Mouse (Mus musculus) limb, embryonic 12.5 days (tissue): ENCODE measurements around the gene Trp53rkb. TPM values are rescaled to one million over a fixed set of nuclear protein-coding genes. Genes with fewer than 3 reads are reported as not detected.
"Not testable (repeated sequence)": the region's sequence is repeated elsewhere in the genome, so short reads cannot be mapped to it uniquely, and the experiment has no call there.

Source experiments
- ATAC-seq: fragments of 200-750 bp; cut with Nextera tagmentation; 2 replicates; pipeline ENCODE4 v1.8.0; 2017; ENCODE audit warnings: low read depth, moderate TSS enrichment; ENCODE audit not compliant: insufficient number of reproducible peaks, insufficient read depth, low FRiP score, low TSS enrichment
- H3K27ac ChIP-seq: fragments of 300-500 bp; sonication (generic); 2 replicates; pipeline ENCODE4 v1.5.1; 2016; ENCODE audit warnings: mild to moderate bottlenecking, moderate library complexity
- H3K27me3 ChIP-seq: fragments of 300-500 bp; sonication (generic); 2 replicates; pipeline ENCODE4 v1.6.1; 2016; ENCODE audit warnings: mild to moderate bottlenecking, moderate library complexity
- H3K36me3 ChIP-seq: fragments of 300-500 bp; sonication (generic); 2 replicates; pipeline ENCODE4 v1.6.1; 2016; ENCODE audit warnings: mild to moderate bottlenecking, moderate library complexity
- H3K4me1 ChIP-seq: fragments of 300-500 bp; sonication (generic); replicated peaks from 2 replicates; pipeline ENCODE4 v1.6.1; 2016
- H3K4me2 ChIP-seq: fragments of 300-500 bp; sonication (generic); 2 replicates; pipeline ENCODE4 v1.6.1; 2016; ENCODE audit warnings: mild to moderate bottlenecking, moderate library complexity
- H3K4me3 ChIP-seq: fragments of 300-500 bp; sonication (generic); replicated peaks from 2 replicates; pipeline ENCODE4 v1.5.1; 2016; ENCODE audit warnings: mild to moderate bottlenecking
- H3K9ac ChIP-seq: fragments of 300-500 bp; sonication (generic); replicated peaks from 2 replicates; pipeline ENCODE4 v1.6.1; 2016; ENCODE audit warnings: mild to moderate bottlenecking, moderate library complexity
- H3K9me3 ChIP-seq: fragments of 300-500 bp; sonication (generic); 2 replicates; pipeline ENCODE4 v1.6.1; 2016; ENCODE audit warnings: mild to moderate bottlenecking, moderate library complexity
- WGBS: fragments of 180-500 bp; shearing (Covaris S2); methylation state at CpG from one replicate; pipeline ENCODE4 v1.1.7; 2016; 5-methylcytosine and 5-hydroxymethylcytosine counted together
- polyA plus RNA-seq: library from polyadenylated mRNA; unstranded; fragments of >200 nt; fragmentation: Nextera tagmentation; extraction: Ambion mirVana; gene quantifications from 2 replicates; pipeline ENCODE4 v1.2.1, GENCODE M21; 2016

Trp53rkb gene
- polyA plus RNA-seq, result 8.8 and 14.2 TPM in 2 replicates

- WGBS, result 85% methylated on average over 5 of the region's 5 CpGs
- H3K9ac ChIP-seq, result peak within 1 kb of the TSS; percentile 85
- peak within 1 kb of the TSS; percentile 75 for H3K4me2 ChIP-seq
- ATAC-seq, result no peak
- H3K27ac ChIP-seq, result peak within 1 kb of the TSS; percentile 76
- no peaks in the 10 kb centered on the region for H3K27me3 ChIP-seq
- peaks cover 6% of the 10 kb centered on the region for H3K4me1 ChIP-seq
- peaks cover 17% of the 10 kb centered on the region for H3K36me3 ChIP-seq
- peak within 1 kb of the TSS; percentile 83 for H3K4me3 ChIP-seq
- H3K9me3 ChIP-seq, result no peaks in the 10 kb centered on the region
Observed at GRCm38 (mm10) chr2:166792355-166792754, at the start of gene Trp53rkb. Gene Trp53rkb (plus strand): TSS chr2:166792531.

- 47% methylated on average over 4 of the region's 4 CpGs for WGBS
- Histone ChIP-seq H3K9me3 (no peaks in the 10 kb centered on the region), H3K27ac (0 out of 2 replicates have a peak overlapping the region, but pooled peaks have one; percentile 42), H3K36me3 (no peaks in the 10 kb centered on the region), H3K27me3 (no peaks in the 10 kb centered on the region), H3K9ac (no peak overlapping the region), H3K4me3 (no peak overlapping the region), H3K4me2 (no peak overlapping the region), H3K4me1 (peaks cover 4% of the 10 kb centered on the region; the same call in 1 of the 2 replicates)
- ATAC-seq, result no peak
Observed at GRCm38 (mm10) chr2:166743504-166743903, 48.8 kb upstream of the Trp53rkb start.

DNA sequence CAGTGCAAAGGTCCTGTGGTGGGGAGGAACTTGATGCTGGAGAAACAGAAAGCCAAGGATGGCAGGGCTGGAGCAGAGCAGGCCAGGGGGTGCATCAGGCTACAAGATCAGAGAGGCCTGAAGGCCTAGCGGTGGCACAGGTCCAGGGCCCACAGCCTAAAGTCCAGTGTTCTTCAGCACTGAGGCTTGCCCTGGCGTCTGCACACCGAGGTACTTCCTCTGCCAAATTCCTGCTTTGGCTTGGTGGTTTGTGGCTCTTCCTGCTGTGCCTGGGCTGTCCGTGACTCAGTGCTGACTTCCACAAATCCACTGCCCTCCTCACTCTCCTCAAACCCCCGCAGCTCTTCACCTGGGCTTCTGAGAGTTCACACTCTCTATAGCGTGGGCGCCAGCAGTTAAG is 47.9 kb upstream of the Trp53rkb start:
- H3K9me3 ChIP-seq, result no peaks in the 10 kb centered on the region
- no peaks in the 10 kb centered on the region for H3K27me3 ChIP-seq
- H3K4me3 ChIP-seq, result no peak overlapping the region
- no peak overlapping the region for H3K27ac ChIP-seq
- H3K36me3 ChIP-seq, result no peaks in the 10 kb centered on the region
- ATAC-seq, result no peak
- 82% methylated on average over 7 of the region's 7 CpGs for WGBS
- H3K4me1 ChIP-seq, result peaks cover 4% of the 10 kb centered on the region; the same call in 1 of the 2 replicates
- H3K4me2 ChIP-seq, result no peak overlapping the region
- no peak overlapping the region for H3K9ac ChIP-seq

GRCm38 (mm10) chr2:166745849-166746248 is 46.5 kb upstream of the Trp53rkb start:
- Histone ChIP-seq H3K36me3 (no peaks in the 10 kb centered on the region), H3K9ac (no peak overlapping the region), H3K4me1 (peaks cover 4% of the 10 kb centered on the region; the same call in 1 of the 2 replicates), H3K9me3 (no peaks in the 10 kb centered on the region), H3K27me3 (no peaks in the 10 kb centered on the region), H3K4me2 (no peak overlapping the region), H3K4me3 (no peak overlapping the region), H3K27ac (no peak overlapping the region)
- 74% methylated on average over 9 of the region's 9 CpGs for WGBS
- ATAC-seq, result no peak

- H3K9me3 ChIP-seq, H3K36me3 ChIP-seq, H3K4me3 ChIP-seq, H3K9ac ChIP-seq, H3K27me3 ChIP-seq, H3K4me1 ChIP-seq, H3K27ac ChIP-seq, H3K4me2 ChIP-seq, ATAC-seq: not testable (repeated sequence)
- WGBS, result 50% methylated on average over 14 of the region's 14 CpGs
Observed at GRCm38 (mm10) chr2:166746261-166746913, 45.9 kb upstream of the Trp53rkb start.

- WGBS, result 83% methylated on average over 6 of the region's 6 CpGs
- Histone ChIP-seq H3K9me3 (no peaks in the 10 kb centered on the region), H3K4me1 (no peaks in the 10 kb centered on the region), H3K4me2 (no peak overlapping the region), H3K27me3 (no peaks in the 10 kb centered on the region), H3K36me3 (no peaks in the 10 kb centered on the region), H3K27ac (no peak overlapping the region), H3K4me3 (no peak overlapping the region), H3K9ac (no peak overlapping the region)
- ATAC-seq, result no peak
Observed at GRCm38 (mm10) chr2:166750620-166751191, 41.6 kb upstream of the Trp53rkb start.

DNA sequence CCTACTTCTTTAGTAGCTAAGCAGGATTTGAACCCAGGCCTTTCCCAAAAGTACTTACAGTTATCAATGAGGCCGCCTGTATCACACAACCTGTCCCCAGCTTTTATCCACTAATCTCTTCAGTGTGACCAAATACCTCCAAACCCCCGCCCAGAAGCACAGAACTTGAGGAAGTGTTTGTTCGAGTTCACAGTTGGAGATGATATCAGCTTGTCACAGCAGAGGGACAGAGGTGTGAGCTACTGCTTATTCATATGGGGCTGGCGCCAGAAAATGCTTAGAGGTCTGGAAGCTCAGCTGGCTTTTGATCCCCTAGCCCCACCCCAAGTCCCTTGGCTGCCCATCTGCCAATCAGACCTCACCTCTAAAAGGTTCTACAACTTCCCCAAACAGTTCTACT is 38.1 kb upstream of the Trp53rkb start:
- ATAC-seq, result no peak
- H3K4me3 ChIP-seq, result no peak overlapping the region
- H3K4me2 ChIP-seq, result no peak overlapping the region
- no peaks in the 10 kb centered on the region for H3K36me3 ChIP-seq
- WGBS, result 72% methylated on average over 4 of the region's 4 CpGs
- peaks cover 4% of the 10 kb centered on the region; the same call in 1 of the 2 replicates for H3K4me1 ChIP-seq
- H3K9me3 ChIP-seq, result no peaks in the 10 kb centered on the region
- H3K27me3 ChIP-seq, result peaks cover 4% of the 10 kb centered on the region
- H3K9ac ChIP-seq, result no peak overlapping the region
- H3K27ac ChIP-seq, result no peak overlapping the region

- H3K9ac ChIP-seq, result no peak overlapping the region
- H3K4me1 ChIP-seq, result peaks cover 4% of the 10 kb centered on the region; the same call in 1 of the 2 replicates
Observed at GRCm38 (mm10) chr2:166754760-166755159, 37.6 kb upstream of the Trp53rkb start.

GRCm38 (mm10) chr2:166757969-166758368 is 34.4 kb upstream of the Trp53rkb start:
- ATAC-seq, result no peak
- Histone ChIP-seq H3K9ac (no peak overlapping the region), H3K4me1 (peaks cover 4% of the 10 kb centered on the region; the same call in 1 of the 2 replicates), H3K4me3 (no peak overlapping the region), H3K4me2 (no peak overlapping the region), H3K27me3 (peaks cover 4% of the 10 kb centered on the region), H3K27ac (no peak overlapping the region), H3K9me3 (no peaks in the 10 kb centered on the region), H3K36me3 (no peaks in the 10 kb centered on the region)
- 25% methylated on average over 3 of the region's 3 CpGs for WGBS

More at GRCm38 (mm10) chr2:166754760-166755159, 37.6 kb upstream of the Trp53rkb start:
- H3K27ac ChIP-seq, result no peak overlapping the region
- 90% methylated on average over 7 of the region's 7 CpGs for WGBS
- H3K9me3 ChIP-seq, result no peaks in the 10 kb centered on the region
- no peaks in the 10 kb centered on the region for H3K36me3 ChIP-seq
- H3K4me2 ChIP-seq, result no peak overlapping the region
- no peak for ATAC-seq
- no peak overlapping the region for H3K4me3 ChIP-seq
- peaks cover 4% of the 10 kb centered on the region for H3K27me3 ChIP-seq

DNA sequence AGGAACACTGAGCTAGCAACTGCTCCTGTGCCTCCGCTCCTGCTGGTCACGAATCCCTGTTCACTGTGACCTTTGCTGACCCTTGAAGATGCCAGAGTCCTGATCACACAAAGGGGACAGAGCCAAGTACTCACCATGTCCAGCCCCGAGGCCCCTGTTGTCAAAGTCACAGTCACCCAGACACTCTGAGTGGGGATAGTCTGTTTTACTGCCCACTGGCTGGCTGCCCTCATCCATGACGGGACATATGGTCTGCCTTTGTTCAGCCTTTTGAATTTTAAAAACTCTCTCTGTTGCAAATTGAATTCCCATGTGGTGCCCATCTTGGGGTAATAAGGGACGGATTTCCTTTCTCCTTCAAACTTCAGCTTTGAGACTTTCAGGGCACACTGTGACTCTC is 28.3 kb upstream of the Trp53rkb start:
- WGBS, result 26% methylated on average over 5 of the region's 5 CpGs
- Histone ChIP-seq H3K36me3 (no peaks in the 10 kb centered on the region), H3K4me3 (no peak overlapping the region), H3K9ac (no peak overlapping the region), H3K4me2 (no peak overlapping the region), H3K4me1 (0 out of 2 replicates have a peak, but pooled peaks cover 5% of the 10 kb centered on the region), H3K9me3 (no peaks in the 10 kb centered on the region), H3K27me3 (no peaks in the 10 kb centered on the region), H3K27ac (peak overlapping the region; percentile 1; the same call in 1 of the 2 replicates)
- ATAC-seq, result no peak

DNA sequence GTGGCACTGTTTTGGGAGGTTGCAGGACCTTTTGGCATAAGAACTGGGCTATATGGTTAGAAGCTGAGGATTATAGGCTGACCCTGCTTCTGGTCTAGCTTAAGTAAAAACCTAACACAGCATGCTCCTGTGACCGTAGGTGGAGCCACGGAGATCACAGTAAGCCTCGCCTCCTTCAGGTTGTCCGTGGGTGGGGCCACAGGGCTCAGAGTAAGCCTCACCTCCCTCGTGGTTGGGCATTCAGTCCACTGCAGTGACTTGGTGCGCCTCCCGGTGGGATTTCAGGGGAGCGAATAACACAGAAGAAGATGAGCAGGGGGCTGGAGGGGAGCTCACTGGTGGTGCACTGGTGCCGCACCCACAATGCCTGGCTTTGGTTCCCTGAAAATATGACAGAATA is 24.7 kb upstream of the Trp53rkb start:
- H3K27ac ChIP-seq, result no peak overlapping the region
- H3K9me3 ChIP-seq, result no peaks in the 10 kb centered on the region
- H3K36me3 ChIP-seq, result no peaks in the 10 kb centered on the region
- no peaks in the 10 kb centered on the region for H3K27me3 ChIP-seq
- 75% methylated on average over 9 of the region's 9 CpGs for WGBS
- no peak overlapping the region for H3K9ac ChIP-seq
- no peak overlapping the region for H3K4me3 ChIP-seq
- H3K4me1 ChIP-seq, result peaks cover 5% of the 10 kb centered on the region; the same call in 1 of the 2 replicates
- no peak for ATAC-seq
- H3K4me2 ChIP-seq, result no peak overlapping the region
